Mouse (Mus musculus): ENCODE measurements around the gene Prdx6. TPM values are rescaled to one million over a fixed set of nuclear protein-coding genes. Genes with fewer than 3 reads are reported as not detected.

Prdx6 gene
- 488 and 543 TPM in 2 replicates for polyA plus RNA-seq (2015; fragmentation: Nextera tagmentation; extraction: Ambion mirVana)

DNA sequence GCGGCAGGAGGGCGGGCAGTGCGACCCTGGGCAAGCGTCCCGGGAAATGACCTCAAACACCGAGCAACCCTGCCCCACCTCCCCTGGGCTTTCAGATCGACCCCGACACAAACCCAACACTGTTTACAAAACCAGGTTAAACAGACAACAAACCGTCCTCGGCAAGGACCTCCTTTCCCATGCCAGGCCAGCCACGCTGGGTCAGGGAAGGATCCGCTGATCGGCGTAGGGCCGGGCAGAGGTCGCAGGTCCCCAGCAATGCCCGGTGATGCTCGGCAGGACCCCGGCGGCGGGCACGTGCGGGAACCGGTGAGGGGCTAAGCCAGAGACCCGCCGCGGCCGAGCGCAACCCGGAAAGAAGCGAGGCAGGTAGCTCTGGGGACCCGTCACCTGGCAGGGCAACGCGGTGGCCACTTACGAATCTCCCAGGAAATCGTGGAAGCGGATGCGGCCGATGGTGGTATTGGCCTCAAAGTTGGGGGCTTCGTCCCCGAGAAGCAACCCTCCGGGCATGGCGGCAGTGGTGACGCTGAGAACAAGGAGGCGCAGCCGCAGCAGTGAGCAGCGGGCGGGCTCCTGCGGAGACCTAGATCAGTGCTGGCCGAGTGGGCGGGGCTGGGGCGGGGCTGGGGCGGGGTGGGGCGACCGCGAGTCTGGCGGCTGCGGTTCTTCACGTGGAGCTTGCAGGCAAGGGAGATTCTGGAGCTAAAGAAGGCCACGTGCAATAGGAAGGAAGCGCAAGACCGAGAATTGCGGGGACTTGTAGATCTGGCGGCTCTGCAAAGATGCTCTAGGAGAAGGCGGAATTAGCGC, at the start of gene Prdx6:
Gene Prdx6 (minus strand): TSS at position 616 of the 813 bp plus-strand sequence.
- Histone ChIP-seq H3K27ac (ENCODE audit: low read length) (peak within 1 kb of the TSS; percentile 71), H3K9ac (ENCODE audit: low read depth, low read length) (peak within 1 kb of the TSS; percentile 98), H3K4me1 (ENCODE audit: control insufficient read depth, insufficient read depth, low read length) (peaks cover 25% of the 10 kb centered on the region), H3K4me3 (ENCODE audit: low read length) (peak within 1 kb of the TSS; percentile 94), H3K9me3 (ENCODE audit: control insufficient read depth, low read length) (no peaks in the 10 kb centered on the region), H3K36me3 (ENCODE audit: control insufficient read depth, insufficient read depth, low read length) (0 out of 2 replicates have a peak, but pooled peaks cover 3% of the 10 kb centered on the region), H3K27me3 (replicated peaks; ENCODE audit: control insufficient read depth, insufficient read depth, low read length) (no peaks in the 10 kb centered on the region), H3K4me2 (ENCODE audit: low read depth, low read length) (peak within 1 kb of the TSS; percentile 58)
- under 1% methylated on average over 66 of the region's 66 CpGs for WGBS
- peak; percentile 94 for ATAC-seq

DNA sequence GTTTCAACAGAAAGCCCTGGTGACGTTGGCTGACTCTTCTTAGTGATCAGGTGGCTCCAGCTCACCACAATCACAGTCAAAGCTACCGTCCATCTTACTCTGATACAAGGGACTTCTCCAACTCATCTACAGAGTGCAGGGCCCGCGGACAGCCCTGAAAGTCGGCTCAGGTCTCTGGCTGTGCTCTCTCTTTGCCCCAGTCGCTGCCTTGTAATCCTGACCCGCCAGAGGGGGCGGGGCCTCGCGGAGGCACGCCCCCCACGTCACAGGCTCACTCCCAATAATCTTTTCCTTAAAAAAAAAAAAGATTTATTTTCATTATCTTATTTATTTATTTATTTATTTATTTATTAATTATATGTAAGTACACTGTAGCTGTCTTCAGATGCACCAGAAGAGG, 37.2 kb upstream of the Prdx6 start:
- no peaks in the 10 kb centered on the region for H3K36me3 ChIP-seq (ENCODE audit: control insufficient read depth, insufficient read depth, low read length)
- 54% methylated on average over 12 of the region's 12 CpGs for WGBS
- ATAC-seq: no peak
- no peak overlapping the region for H3K4me3 ChIP-seq (ENCODE audit: low read length)
- no peaks in the 10 kb centered on the region for H3K4me1 ChIP-seq (ENCODE audit: control insufficient read depth, insufficient read depth, low read length)
- no peak overlapping the region for H3K9ac ChIP-seq (ENCODE audit: low read depth, low read length)
- no peaks in the 10 kb centered on the region for H3K27me3 ChIP-seq (replicated peaks; ENCODE audit: control insufficient read depth, insufficient read depth, low read length)
- H3K4me2 ChIP-seq (ENCODE audit: low read depth, low read length): no peak overlapping the region
- H3K9me3 ChIP-seq (ENCODE audit: control insufficient read depth, low read length): no peaks in the 10 kb centered on the region
- no peak overlapping the region for H3K27ac ChIP-seq (ENCODE audit: low read length)

DNA sequence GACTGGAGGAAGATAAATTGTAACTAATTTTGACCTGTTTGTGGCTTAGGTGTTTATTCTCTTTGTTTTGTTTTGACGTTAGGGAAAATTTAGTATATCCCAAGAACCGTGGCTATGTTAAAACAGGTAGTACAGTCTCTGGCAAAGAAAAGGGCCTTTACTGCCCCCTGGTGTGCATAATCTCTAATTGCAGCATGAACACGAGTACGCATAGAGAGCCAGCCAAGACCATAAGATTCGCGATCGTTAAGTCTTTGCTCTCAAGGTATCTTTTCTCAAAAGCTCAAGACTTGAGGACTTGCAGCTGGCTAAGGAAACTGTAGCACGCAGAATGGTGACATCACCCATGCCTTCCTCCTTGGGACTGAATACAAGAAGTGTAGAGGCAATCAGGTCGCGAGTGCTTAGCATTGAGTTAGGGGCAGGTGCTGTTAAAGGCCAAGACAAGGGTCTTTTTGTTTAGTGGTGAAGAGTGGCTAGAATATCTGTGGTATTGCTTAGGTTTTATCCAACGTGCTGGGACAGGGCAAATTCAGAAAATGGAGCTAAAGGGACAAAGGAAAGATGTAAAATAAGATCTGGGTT, 35.8 kb upstream of the Prdx6 start:
- Histone ChIP-seq H3K9ac (ENCODE audit: low read depth, low read length) (no peak overlapping the region), H3K4me2 (ENCODE audit: low read depth, low read length) (no peak overlapping the region), H3K27ac (ENCODE audit: low read length) (no peak overlapping the region), H3K4me1 (ENCODE audit: control insufficient read depth, insufficient read depth, low read length) (no peaks in the 10 kb centered on the region), H3K9me3 (ENCODE audit: control insufficient read depth, low read length) (no peaks in the 10 kb centered on the region), H3K36me3 (ENCODE audit: control insufficient read depth, insufficient read depth, low read length) (no peaks in the 10 kb centered on the region), H3K27me3 (replicated peaks; ENCODE audit: control insufficient read depth, insufficient read depth, low read length) (no peaks in the 10 kb centered on the region), H3K4me3 (ENCODE audit: low read length) (no peak overlapping the region)
- WGBS: 20% methylated on average over 11 of the region's 11 CpGs
- ATAC-seq: peak; percentile 83

DNA sequence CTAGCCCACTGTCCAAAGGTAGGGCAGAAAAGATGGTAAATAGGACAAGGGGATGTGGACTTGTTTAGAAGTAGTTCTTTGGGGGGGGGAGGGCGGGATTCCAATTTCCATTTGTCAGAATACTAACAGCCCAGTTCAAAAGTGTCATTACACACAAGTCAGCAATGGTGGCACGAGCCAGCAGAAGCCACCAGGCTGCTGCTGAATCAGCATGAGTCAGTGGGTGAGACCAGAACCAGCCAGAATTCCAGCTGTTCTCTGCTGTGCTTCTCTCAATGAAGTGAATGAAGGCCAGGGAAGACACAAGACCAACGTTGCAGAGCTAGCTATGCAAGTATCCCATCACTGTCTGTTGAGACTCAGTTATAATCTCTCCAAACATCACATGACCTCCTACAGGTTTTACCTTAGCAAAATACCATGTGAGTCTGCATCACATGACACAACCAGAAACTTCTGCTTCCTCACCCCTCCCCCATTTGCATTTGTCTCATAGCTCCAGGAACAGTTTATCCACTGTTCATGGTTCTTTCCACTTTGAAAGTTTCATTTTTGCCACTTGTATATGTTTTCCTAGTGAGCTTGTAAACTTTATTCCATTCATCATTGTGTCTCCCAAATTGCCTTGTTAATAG, 30.2 kb upstream of the Prdx6 start:
- H3K4me1 ChIP-seq (ENCODE audit: control insufficient read depth, insufficient read depth, low read length): no peaks in the 10 kb centered on the region
- no peak for ATAC-seq
- no peaks in the 10 kb centered on the region for H3K9me3 ChIP-seq (ENCODE audit: control insufficient read depth, low read length)
- no peaks in the 10 kb centered on the region for H3K27me3 ChIP-seq (replicated peaks; ENCODE audit: control insufficient read depth, insufficient read depth, low read length)
- no peak overlapping the region for H3K27ac ChIP-seq (ENCODE audit: low read length)
- no peaks in the 10 kb centered on the region for H3K36me3 ChIP-seq (ENCODE audit: control insufficient read depth, insufficient read depth, low read length)
- WGBS: 80% methylated on average over 3 of the region's 3 CpGs
- H3K4me2 ChIP-seq (ENCODE audit: low read depth, low read length): no peak overlapping the region
- no peak overlapping the region for H3K9ac ChIP-seq (ENCODE audit: low read depth, low read length)
- no peak overlapping the region for H3K4me3 ChIP-seq (ENCODE audit: low read length)

DNA sequence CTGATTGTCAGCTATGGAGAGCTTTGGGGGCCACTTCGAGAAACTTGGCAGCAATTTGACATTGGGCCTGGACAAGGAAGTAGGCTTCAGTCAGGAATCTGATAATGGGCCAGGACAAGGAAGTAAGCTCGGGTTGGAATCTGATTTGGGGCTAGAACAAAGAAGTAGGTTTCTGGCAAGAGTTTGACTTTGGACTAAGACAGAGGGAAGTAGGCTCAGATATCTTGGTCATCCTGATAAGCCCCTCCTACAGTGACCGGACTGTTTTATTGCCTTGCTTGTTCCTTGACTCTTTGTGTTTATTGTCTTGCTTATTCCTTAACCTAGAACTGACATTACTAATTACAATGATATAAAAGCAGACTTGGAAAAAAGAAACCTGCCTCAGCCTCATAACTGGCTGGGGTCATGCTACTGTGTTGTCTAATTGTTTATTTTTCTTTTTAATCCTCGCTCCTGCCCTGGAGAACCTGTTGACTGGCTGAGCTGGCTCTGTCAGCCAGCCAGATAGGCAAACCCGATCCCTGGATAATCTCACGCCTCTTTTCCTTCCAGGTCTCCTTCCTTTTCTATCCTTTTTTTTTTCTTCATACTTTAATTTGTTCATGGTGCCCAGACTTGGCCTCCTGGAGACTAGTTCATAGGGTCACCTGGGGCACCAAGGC, 28.4 kb upstream of the Prdx6 start:
- Histone ChIP-seq H3K4me2 (ENCODE audit: low read depth, low read length) (no peak overlapping the region), H3K9ac (ENCODE audit: low read depth, low read length) (no peak overlapping the region), H3K4me1 (ENCODE audit: control insufficient read depth, insufficient read depth, low read length) (no peaks in the 10 kb centered on the region), H3K4me3 (ENCODE audit: low read length) (no peak overlapping the region), H3K27ac (ENCODE audit: low read length) (peak overlapping the region; percentile 45), H3K36me3 (ENCODE audit: control insufficient read depth, insufficient read depth, low read length) (no peaks in the 10 kb centered on the region), H3K9me3 (ENCODE audit: control insufficient read depth, low read length) (no peaks in the 10 kb centered on the region), H3K27me3 (replicated peaks; ENCODE audit: control insufficient read depth, insufficient read depth, low read length) (no peaks in the 10 kb centered on the region)
- ATAC-seq: peak; percentile 94
- 34% methylated on average over 6 of the region's 6 CpGs for WGBS

DNA sequence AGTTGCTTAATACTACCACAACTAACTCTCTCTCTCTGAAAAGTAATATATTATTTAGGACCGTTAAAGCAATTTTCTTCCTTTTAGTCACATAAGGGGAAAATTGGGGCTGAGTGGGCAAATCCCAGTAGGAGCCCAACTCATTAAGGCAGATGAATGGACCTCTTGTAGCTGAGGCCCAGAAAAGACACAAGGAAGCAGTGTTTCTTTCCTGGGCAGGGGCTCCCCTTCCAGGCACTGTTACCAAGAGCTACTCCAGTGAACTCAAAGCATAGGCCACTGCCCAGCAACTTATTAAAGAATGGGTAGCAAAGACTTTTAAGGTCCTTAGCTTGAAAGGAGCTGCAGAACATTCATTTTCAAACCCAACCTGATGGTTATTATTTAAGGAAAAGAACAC, 22.5 kb upstream of the Prdx6 start:
- WGBS: 91% methylated on average over 1 of the region's 1 CpGs

DNA sequence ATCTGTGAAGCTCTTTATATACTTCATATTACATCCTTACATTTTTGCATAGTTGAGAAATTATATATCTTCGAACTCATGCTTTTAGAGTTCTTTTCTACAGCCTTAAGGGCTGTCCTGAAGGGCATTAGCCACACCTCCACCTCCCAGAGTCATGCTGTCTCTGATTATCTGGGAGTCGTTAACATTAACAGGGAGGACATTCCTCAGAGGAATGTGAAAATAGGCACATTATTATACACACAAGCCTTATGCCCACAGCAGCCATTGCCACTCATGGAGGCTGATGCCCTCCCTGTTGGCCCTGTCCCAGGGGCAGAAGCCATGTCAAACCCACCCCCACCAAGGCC, 20.4 kb upstream of the Prdx6 start:
- Histone ChIP-seq H3K27me3 (replicated peaks; ENCODE audit: control insufficient read depth, insufficient read depth, low read length) (no peaks in the 10 kb centered on the region), H3K4me1 (ENCODE audit: control insufficient read depth, insufficient read depth, low read length) (no peaks in the 10 kb centered on the region), H3K9ac (ENCODE audit: low read depth, low read length) (no peak overlapping the region), H3K4me3 (ENCODE audit: low read length) (no peak overlapping the region), H3K27ac (ENCODE audit: low read length) (no peak overlapping the region), H3K9me3 (ENCODE audit: control insufficient read depth, low read length) (no peaks in the 10 kb centered on the region), H3K36me3 (ENCODE audit: control insufficient read depth, insufficient read depth, low read length) (no peaks in the 10 kb centered on the region), H3K4me2 (ENCODE audit: low read depth, low read length) (no peak overlapping the region)
- no peak for ATAC-seq
- 64% methylated on average over 2 of the region's 2 CpGs for WGBS

More for the DNA sequence above, 22.5 kb upstream of the Prdx6 start:
- Histone ChIP-seq H3K27ac (ENCODE audit: low read length) (no peak overlapping the region), H3K9me3 (ENCODE audit: control insufficient read depth, low read length) (no peaks in the 10 kb centered on the region), H3K4me1 (ENCODE audit: control insufficient read depth, insufficient read depth, low read length) (no peaks in the 10 kb centered on the region), H3K4me3 (ENCODE audit: low read length) (no peak overlapping the region), H3K27me3 (replicated peaks; ENCODE audit: control insufficient read depth, insufficient read depth, low read length) (no peaks in the 10 kb centered on the region), H3K4me2 (ENCODE audit: low read depth, low read length) (no peak overlapping the region), H3K9ac (ENCODE audit: low read depth, low read length) (no peak overlapping the region), H3K36me3 (ENCODE audit: control insufficient read depth, insufficient read depth, low read length) (no peaks in the 10 kb centered on the region)
- no peak for ATAC-seq

DNA sequence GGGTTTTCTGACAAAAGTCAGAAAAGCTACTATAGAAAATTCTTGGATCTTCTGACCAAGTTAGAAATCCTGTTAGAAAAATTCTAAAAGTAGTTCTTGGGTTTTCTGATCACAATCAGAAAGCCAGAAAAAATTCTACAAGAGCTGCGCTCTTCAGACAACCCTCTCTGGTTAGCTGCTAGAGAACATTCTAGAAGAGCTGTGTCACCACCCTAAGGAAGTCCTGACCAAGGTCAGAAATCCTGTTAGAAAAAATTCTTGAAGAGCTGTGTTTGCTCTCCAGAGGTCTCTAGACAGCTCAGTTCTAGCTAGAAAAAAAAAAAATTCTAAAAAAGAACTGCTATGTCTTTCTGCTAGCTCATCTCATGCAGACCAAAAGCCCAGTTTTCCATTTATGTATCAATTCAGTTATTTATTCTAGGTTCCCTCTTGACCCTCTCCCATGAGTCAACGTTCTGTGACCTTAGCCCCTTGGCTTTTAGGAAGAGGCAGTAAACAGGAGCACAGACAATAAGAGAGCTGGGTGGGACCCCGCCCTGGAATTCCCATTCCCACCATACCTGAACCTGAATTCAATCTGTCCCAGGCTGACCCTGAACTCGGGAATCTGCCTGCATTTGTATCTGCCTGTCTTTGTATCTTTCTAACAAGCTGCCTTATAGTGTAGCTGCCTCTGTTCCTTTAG, 19.9 kb upstream of the Prdx6 start:
- 71% methylated on average over 4 of the region's 4 CpGs for WGBS
- no peak overlapping the region for H3K9ac ChIP-seq (ENCODE audit: low read depth, low read length)
- no peaks in the 10 kb centered on the region for H3K4me1 ChIP-seq (ENCODE audit: control insufficient read depth, insufficient read depth, low read length)
- H3K36me3 ChIP-seq (ENCODE audit: control insufficient read depth, insufficient read depth, low read length): no peaks in the 10 kb centered on the region
- H3K27me3 ChIP-seq (replicated peaks; ENCODE audit: control insufficient read depth, insufficient read depth, low read length): no peaks in the 10 kb centered on the region
- H3K4me3 ChIP-seq (ENCODE audit: low read length): no peak overlapping the region
- H3K27ac ChIP-seq (ENCODE audit: low read length): no peak overlapping the region
- H3K4me2 ChIP-seq (ENCODE audit: low read depth, low read length): no peak overlapping the region
- H3K9me3 ChIP-seq (ENCODE audit: control insufficient read depth, low read length): no peaks in the 10 kb centered on the region
- ATAC-seq: no peak

DNA sequence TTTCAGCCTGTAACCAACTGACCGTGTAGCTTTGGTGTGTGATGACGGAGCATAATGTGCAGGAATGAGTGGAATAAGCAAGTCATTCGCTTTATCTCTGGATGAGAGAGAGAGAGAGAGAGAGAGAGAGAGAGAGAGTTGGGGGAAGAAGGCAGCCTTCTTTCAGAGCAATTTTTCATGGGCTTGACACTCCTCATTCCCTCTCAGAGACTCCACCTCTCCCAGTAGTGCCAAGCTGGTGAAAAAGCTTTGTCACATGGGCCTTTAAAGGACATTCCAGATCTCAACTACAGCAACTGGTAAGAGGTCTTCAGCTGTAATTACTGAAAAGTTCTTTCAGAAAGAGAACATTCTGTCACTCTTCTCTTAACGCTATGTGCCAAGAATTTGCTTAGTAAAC, 18.3 kb upstream of the Prdx6 start:
- Histone ChIP-seq H3K27ac (ENCODE audit: low read length) (no peak overlapping the region), H3K4me2 (ENCODE audit: low read depth, low read length) (no peak overlapping the region), H3K9me3 (ENCODE audit: control insufficient read depth, low read length) (no peaks in the 10 kb centered on the region), H3K4me3 (ENCODE audit: low read length) (no peak overlapping the region), H3K9ac (ENCODE audit: low read depth, low read length) (no peak overlapping the region), H3K36me3 (ENCODE audit: control insufficient read depth, insufficient read depth, low read length) (no peaks in the 10 kb centered on the region), H3K4me1 (ENCODE audit: control insufficient read depth, insufficient read depth, low read length) (no peaks in the 10 kb centered on the region), H3K27me3 (replicated peaks; ENCODE audit: control insufficient read depth, insufficient read depth, low read length) (no peaks in the 10 kb centered on the region)
- 71% methylated on average over 4 of the region's 4 CpGs for WGBS
- peak; percentile 11; the same call in 1 of the 2 replicates for ATAC-seq
